Mouse (Mus musculus) embryonic facial prominence, embryonic 11.5 days (tissue): ENCODE measurements at regions not wholly inside any gene's neighbourhood (a gene's known extent, or its start where the extent isn't known, plus 50 kb on each side); places are given as distances from the start of the nearest gene placed in this dataset.

Experiments used
- ATAC-seq: fragments of 200-750 bp; cut with Nextera tagmentation; replicated peaks from 2 replicates; pipeline ENCODE4 v1.8.0; 2017; ENCODE audit warnings: low read depth; ENCODE audit not compliant: insufficient number of reproducible peaks, low FRiP score, low TSS enrichment
- DNase-seq: peaks from one replicate; pipeline ENCODE4 v3.0.0-alpha.2; 2015; ENCODE audit warnings: low spot score
- H3K27ac ChIP-seq: fragments of 300-500 bp; sonication (generic); replicated peaks from 2 replicates; pipeline ENCODE4 v1.5.1; 2014; ENCODE audit warnings: mild to moderate bottlenecking, low read depth, low read length, control low read depth
- H3K27me3 ChIP-seq: fragments of 300-500 bp; sonication (generic); 2 replicates; pipeline ENCODE4 v1.6.1; 2014; ENCODE audit warnings: mild to moderate bottlenecking, low read length, moderate library complexity, mixed read lengths; ENCODE audit not compliant: control insufficient read depth, insufficient read depth
- H3K36me3 ChIP-seq: fragments of 300-500 bp; sonication (generic); replicated peaks from 2 replicates; pipeline ENCODE4 v1.6.1; 2014; ENCODE audit warnings: low read depth, mild to moderate bottlenecking, low read length, moderate library complexity, mixed read lengths; ENCODE audit not compliant: control insufficient read depth, insufficient read depth
- H3K4me1 ChIP-seq: fragments of 300-500 bp; sonication (generic); 2 replicates; pipeline ENCODE4 v1.6.1; 2014; ENCODE audit warnings: low read length, mixed read lengths; ENCODE audit not compliant: control insufficient read depth, insufficient read depth
- H3K4me2 ChIP-seq: fragments of 300-500 bp; sonication (generic); 2 replicates; pipeline ENCODE4 v1.6.1; 2014; ENCODE audit warnings: low read depth, mild to moderate bottlenecking, control low read depth, low read length, moderate library complexity
- H3K4me3 ChIP-seq: fragments of 300-500 bp; sonication (generic); 2 replicates; pipeline ENCODE4 v1.5.1; 2014; ENCODE audit warnings: low read depth, low read length, control low read depth
- H3K9ac ChIP-seq: fragments of 300-500 bp; sonication (generic); replicated peaks from 2 replicates; pipeline ENCODE4 v1.6.1; 2014; ENCODE audit warnings: mild to moderate bottlenecking, control low read depth, low read length
- H3K9me3 ChIP-seq: fragments of 300-500 bp; sonication (generic); replicated peaks from 2 replicates; pipeline ENCODE4 v1.6.1; 2016; ENCODE audit warnings: mild to moderate bottlenecking, low read length, inconsistent platforms, mixed read lengths; ENCODE audit not compliant: control insufficient read depth
- WGBS: fragments of 180-500 bp; shearing (Covaris S2); extraction: QIAGEN DNeasy Blood & Tissue Kit; methylation state at CpG from one replicate; pipeline ENCODE4 v1.1.7; 2014; 5-methylcytosine and 5-hydroxymethylcytosine counted together

DNA sequence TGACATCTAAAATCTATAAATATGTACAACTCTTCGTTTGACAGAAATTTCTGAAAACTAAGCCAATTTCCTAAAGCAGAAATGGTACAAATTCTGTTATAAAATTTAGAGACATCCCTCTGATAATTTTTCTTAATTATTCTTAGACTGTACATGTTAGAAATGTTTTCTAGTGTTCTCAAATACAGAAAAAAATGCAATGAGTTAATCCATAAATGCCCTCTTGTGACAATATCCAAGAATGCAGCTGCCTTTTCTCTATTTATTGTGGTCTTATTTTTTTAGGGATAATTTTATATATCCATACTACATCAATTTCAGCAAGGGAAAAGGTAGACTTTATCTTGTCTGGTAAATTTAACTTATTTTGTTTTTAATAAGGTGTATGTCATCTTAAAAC, 367.3 kb downstream of the Prkd1 start:
- WGBS = 62% methylated on average over 1 of the region's 1 CpGs
- Histone ChIP-seq H3K27me3 (no peaks in the 10 kb centered on the region), H3K9me3 (no peaks in the 10 kb centered on the region), H3K4me1 (no peaks in the 10 kb centered on the region), H3K4me3 (no peak overlapping the region), H3K36me3 (no peaks in the 10 kb centered on the region), H3K4me2 (no peak overlapping the region), H3K9ac (no peak overlapping the region), H3K27ac (no peak overlapping the region)
- DNase-seq (no peak), ATAC-seq (no peak)
